Mouse (Mus musculus): ENCODE data around the gene B4galnt2. TPM values are rescaled to one million over a fixed set of nuclear protein-coding genes. Genes with fewer than 3 reads are reported as not detected.

B4galnt2 gene
- not detected for total RNA-seq (2023)

GRCm38 (mm10) chr11:95914571-95914991 is at the start of gene B4galnt2:
B4galnt2 (minus strand) TSS chr11:95914891.

GRCm38 (mm10) chr11:95842074-95842681 is 72.5 kb downstream of the B4galnt2 start, which contains the start of gene Abi3:
Abi3 (minus strand) TSS chr11:95842476.

DNA sequence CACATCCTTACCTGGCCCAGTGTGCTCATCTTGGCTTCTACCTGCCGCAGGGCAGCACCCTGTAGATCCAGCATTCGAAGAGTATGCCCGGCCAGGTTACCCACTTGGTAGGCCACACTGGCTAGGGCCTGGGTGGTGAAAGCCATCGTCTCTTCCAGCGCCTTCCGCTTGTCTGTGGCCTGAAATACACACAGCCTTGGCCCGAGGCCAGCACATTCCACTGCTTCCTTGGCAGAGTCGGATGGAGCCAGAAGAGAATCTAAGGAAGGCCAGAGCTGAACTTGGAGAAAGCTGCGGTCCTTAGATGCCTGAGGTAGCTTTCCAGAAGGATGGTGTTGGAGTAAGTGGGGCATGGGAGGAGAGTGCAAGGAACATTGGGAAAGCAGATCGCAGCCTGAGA is 77.6 kb downstream of the B4galnt2 start, which contains the start of gene Gngt2:
Gene Gngt2, plus strand, starts transcription at position 158 of the 400 bp plus-strand sequence.

DNA sequence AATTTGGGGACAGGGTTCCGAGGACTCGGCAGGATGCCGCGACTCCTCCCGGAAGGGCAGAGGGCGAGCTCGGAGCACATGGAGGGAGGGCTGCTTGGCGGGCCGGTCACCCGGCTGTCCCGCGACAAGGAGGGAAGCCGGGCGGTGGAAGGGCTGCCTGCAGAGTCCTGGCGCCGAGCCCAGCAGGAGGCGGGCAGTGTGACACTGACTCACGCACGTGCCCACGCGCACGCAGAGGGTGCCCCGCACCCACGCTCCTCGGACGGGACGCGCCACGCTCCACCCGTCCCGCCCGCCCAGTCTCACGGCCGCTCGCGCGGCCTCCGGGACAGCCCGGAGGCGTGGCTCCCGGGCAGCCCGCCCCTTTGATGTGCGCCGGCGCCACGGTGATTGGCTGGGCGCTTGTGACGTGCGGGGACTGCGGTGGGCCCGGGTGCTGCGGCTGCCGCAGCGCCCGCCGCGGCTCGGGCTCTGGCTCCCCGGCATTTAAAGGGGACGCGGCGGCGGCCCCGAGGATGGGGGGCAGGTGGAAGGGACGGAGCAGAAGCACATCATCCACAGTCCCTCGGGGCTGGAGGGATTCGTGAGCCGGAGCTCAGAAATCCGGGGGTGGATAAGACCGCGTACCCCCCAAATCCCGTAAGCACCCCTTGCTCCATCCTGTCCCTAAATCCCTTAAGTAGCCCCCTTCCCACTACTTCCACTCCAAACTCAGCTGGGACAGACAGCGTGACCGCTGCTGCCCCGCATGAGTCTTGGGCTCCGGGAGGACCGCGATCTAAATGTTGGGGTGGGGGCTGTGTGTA is 90.4 kb downstream of the B4galnt2 start, which contains the start of gene Phospho1:
Gene Phospho1, plus strand, starts transcription at position 429 of the 806 bp plus-strand sequence.

Other genes starting within 250 kb of the B4galnt2 start
- gene Phb, start 247.9 kb downstream of the B4galnt2 start, total RNA-seq (2023) = 48.9 TPM
- gene Zfp652, start 202.2 kb downstream of the B4galnt2 start, total RNA-seq (2023) = 62.6 TPM
- 3.8 TPM for gene B130006D01Rik, start 191.3 kb downstream of the B4galnt2 start, total RNA-seq (2023)
- 3.3 TPM for gene Phospho1, start 90.4 kb downstream of the B4galnt2 start, total RNA-seq (2023)
- gene Gngt2, start 77.7 kb downstream of the B4galnt2 start, total RNA-seq (2023) = 19.1 TPM
- 29.2 TPM for gene Abi3, start 72.4 kb downstream of the B4galnt2 start, total RNA-seq (2023)
- not detected for gene Igf2bp1, start 91.0 kb upstream of the B4galnt2 start, total RNA-seq (2023)
- not detected for gene Gip, start 109.7 kb upstream of the B4galnt2 start, total RNA-seq (2023)
- gene Snf8, start 120.0 kb upstream of the B4galnt2 start, total RNA-seq (2023) = 43.6 TPM
- 41.9 TPM for gene Ube2z, start 150.5 kb upstream of the B4galnt2 start, total RNA-seq (2023)
- 102 TPM for gene Atp5g1, start 160.8 kb upstream of the B4galnt2 start, total RNA-seq (2023)
- gene Calcoco2, start 197.1 kb upstream of the B4galnt2 start, total RNA-seq (2023) = not detected
- not detected for gene Ttll6, start 218.9 kb upstream of the B4galnt2 start, total RNA-seq (2023)